Mouse (Mus musculus): ENCODE data around the gene Tstd1.

Tstd1 gene

DNA sequence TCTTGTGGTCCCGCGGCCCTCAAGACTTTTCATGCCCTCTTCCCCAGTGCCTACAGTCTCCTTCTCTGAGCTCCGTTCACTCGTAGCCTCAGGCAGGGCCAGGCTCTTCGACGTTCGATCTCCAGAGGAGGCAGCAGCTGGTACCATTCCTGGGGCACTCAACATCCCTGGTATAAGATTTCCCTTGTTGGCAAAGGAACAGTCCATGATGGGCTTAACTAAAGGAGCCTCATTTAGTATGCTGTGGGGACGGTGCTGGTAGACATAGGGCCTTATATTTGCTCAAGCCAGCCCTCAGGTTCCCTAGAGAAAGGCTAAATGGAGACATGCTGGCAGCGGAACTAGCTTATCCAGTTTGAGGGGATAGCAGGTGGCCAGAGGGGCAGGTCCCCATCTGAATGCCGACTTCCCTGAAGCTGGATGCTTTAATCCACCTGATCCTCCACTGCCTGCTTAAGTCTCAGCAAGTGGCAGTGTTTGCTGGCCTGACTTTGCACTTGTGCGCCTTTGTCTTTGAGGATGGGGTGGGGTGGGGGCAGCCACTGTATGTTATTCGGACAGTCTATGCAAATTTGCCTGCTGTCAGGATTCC, 715 bp downstream of the Tstd1 start:
- no peak for DNase-seq

- no peak for DNase-seq
These were observed 1.2 kb downstream of the Tstd1 start for GRCm38 (mm10) chr1:171419905-171420304.

DNA sequence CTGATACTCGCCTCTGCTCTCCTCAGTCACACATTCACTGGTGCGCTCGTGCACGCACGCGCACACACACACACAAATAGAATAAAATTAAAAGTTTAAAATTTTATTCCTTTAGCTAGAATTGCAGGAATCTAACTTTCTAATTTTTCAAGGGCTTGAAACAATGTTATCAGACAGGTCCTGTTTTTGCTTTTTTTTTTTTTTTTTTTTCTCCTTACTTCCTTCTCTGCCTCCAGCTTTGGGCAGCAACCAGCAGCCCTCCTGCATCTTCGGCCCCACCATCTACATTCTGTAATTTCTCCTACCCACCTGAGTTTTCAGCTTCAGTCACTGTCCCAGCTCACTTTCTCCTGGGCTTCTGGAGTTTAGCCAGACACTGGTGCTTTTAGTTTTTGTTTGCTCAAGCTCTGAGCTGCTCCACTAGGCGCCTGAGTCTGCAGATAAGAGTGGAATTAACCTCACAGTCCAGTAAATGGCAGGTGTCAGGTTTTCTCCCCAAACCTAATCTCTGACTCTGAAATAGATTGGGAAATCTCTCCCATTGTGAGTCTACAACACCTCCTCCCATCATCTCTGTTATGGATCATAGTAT, 3.9 kb downstream of the Tstd1 start:
- no peak for DNase-seq

DNA sequence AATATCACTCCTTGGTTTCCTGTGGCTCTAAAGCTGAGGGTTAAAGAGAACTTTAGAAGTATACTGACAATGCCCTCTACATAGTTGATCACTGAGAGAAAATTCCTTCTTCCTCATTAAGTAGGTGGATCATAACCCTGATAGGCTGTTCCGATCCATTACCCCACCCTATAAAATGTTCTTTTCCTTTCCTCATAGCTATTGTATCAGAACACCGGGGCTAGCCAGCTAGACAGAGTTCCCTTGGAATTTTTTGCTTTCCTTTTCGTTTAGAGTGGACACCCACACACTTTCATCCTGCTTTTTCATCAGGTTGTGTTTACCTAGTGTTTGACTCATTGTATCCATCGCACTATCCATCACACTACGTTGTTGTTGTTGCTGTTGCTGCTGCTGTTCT, 6.0 kb downstream of the Tstd1 start:
- no peak for DNase-seq

GRCm38 (mm10) chr1:171425126-171425525, 6.5 kb downstream of the Tstd1 start:
- no peak for DNase-seq

DNA sequence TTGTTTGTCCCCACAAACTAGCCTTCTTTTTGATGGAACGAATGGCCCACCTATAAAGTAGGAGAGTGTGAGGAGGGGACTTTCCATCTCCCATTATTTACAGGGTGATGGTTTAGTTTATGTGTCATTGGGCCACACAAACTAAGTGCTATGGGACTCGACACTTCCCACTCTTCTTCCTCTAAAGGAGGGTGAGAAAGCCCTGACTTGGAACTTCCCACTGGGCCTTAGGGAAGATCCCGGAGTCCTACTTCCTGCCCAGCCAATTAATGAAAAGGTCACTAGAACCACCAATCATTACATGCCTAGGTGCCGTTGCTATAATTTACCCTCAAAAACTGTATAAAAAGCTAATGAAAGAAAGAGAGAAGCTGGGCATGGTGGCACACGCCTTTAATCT, 13.5 kb downstream of the Tstd1 start:
- DNase-seq, result no peak

DNA sequence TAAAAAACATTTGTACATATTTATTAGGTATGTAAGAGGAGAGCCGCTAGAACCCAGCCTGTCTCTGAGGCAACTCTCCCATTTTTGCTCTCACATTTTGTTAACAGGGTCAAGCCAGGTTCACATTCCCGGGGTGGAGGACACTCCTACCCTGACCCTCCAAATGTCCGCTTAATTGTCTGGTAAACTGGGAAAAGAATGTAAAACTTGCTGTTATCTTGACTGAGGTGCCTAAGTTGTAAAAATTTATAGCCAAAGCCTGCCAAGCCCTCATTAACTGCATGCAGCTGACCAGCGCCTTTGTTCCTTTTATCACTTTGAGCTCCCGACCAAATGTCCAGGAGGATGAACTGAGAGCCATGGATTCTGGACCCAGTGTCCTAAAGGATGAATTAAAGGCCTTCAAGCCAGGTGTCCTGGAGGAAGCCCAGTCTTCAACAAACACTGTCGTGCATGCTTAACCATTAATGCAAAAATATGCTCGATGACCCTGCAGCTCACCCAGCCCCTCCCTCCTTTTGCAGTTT, 16.7 kb downstream of the Tstd1 start:
- no peak for DNase-seq

- no peak for DNase-seq
These were observed 17.3 kb downstream of the Tstd1 start for GRCm38 (mm10) chr1:171435974-171436373.

DNA sequence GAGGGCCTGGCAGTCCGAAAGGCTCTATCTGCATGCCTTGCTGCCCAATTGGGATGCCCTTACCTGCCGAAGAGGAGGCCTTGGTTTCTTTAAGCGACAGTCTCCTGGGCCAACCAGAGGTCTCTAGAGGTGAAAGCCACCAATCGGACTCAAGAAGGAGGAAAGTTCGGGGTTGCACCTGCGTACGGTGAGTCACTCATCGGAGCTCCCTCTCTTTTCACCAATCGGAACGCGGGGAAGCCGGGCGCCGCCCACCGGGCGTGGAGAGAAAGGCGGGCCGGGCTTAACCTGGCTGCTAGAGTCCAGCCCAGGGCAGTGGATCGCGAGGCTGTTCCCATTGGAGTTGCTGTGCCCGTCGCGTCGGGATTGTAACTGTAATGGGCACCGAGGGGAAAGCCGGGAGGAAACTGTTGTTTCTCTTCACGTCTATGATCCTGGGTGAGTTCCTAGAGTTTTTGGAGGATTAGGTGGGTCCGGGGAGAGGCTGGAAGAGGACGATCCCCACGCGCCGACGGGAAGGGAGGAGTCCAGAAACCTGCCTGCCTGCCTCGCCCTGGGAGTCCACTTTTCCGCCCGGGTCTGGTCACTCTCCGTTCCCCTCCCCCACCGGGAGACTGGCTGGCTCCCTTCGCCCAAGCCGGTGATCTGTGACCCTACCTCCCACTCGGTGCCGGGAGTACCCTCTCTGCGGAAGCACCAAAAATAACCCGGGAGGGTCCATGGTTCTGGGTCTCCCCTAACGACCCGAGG, 18.8 kb downstream of the Tstd1 start, which contains the start of gene F11r:
Gene F11r (plus strand): TSS at position 272 of the 750 bp plus-strand sequence.
- DNase-seq, result peak; percentile 98

- no peak for DNase-seq
These were observed 19.5 kb downstream of the Tstd1 start for GRCm38 (mm10) chr1:171438014-171438670.

DNA sequence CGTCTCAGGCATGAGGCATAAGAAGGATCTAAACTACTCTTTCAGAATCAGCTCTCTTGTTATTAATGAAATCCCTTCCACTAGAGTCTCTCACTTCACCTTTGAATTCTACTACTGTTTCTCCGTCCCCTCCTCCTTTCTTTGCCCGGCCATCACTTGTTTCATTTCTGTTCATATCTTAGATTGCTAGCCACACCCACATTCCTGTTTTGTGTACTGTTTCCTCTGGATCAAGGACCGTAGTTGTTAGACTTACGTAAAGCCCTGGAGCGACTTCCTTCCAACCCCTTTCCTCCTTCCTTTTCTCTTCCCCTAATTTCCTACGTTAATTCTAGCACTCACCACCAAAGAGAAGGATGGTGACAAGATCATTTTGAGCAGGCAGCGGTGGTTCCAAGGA, 20.4 kb downstream of the Tstd1 start:
- DNase-seq, result no peak

GRCm38 (mm10) chr1:171440025-171440725, 21.5 kb downstream of the Tstd1 start:
- DNase-seq, result peak; percentile 88

GRCm38 (mm10) chr1:171441466-171442412, 23.1 kb downstream of the Tstd1 start:
- DNase-seq, result no peak

DNA sequence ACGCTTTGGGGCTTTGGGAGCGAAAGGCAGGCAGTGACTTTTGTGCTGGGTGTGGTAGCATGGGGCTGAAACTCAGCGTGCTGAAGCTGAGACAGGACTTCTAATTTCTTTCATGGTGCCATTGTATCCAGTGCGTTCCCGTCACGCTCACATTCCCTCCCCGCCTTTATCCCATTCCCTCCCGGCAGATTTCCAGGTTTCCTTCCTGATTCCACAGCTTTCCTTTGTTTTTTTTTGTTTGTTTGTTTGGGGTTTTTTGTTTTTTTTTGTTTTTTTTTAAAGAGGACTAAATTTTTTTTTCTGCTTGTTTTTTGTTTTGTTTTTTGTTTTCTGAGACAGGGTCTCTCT, 23.7 kb downstream of the Tstd1 start:
- no peak for DNase-seq

GRCm38 (mm10) chr1:171445050-171445449, 26.4 kb downstream of the Tstd1 start:
- no peak for DNase-seq

DNA sequence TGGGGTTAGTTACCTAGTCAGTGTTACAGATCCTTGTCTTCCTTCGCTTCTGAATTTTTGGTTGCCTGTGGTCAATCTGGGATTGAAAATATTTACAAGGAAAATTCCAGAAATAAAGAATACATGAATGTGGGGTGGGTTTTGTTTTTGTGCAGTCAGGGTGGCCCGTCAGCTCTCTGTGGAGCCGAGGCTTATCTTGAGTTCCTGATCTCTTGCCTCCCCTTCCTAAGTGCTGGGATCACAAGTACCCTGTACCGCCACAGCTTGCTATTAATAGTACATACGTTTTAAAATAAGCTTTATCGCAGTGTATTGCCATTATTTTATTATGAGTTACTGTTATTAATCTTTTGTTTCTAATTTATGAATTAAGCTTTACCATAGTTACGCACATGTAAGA, 28.2 kb downstream of the Tstd1 start:
- no peak for DNase-seq

DNA sequence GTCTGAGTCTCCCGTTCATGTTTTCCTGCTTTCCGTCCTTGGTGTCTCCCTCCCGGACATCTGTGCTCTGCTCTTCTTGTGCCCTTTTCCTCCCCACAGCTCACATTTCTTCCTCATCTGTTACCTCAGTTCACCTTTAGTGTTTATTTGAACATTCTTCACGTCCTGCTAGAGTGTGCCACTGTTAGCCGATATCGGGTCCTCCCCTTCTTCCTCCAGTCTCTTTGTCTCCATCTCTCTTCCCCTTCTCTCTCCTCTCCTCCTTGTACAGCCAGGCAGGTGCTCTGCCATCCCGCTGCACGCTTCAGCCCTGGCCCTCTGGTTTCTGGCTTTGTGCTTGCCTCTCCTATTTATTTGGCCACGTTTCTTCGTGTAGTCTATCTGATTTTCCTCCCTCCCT, 29.0 kb downstream of the Tstd1 start:
- no peak for DNase-seq

DNA sequence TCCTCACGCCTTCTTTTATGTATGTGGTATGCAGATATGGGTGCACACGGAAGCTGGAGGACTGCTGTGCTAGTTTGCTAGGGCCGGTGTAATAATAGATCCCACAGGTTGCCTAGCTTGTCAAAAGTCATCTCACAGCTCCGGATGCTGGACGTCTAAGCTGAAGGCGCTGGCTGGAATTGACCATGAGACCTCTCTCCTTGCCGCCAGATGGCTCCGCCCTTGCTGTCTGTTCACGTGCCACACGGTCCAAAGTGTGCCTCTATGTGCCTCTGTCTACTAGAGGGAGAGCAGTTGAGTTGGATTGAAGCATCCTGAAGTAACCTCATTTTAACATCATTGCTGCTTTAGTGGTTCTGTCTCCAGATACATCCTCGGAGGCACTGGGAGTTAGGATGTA, 31.4 kb downstream of the Tstd1 start:
- peak; percentile 40 for DNase-seq

GRCm38 (mm10) chr1:171451001-171451400, 32.3 kb downstream of the Tstd1 start:
- no peak for DNase-seq

- DNase-seq, result no peak
These were observed 33.9 kb downstream of the Tstd1 start for GRCm38 (mm10) chr1:171452522-171452921.

DNA sequence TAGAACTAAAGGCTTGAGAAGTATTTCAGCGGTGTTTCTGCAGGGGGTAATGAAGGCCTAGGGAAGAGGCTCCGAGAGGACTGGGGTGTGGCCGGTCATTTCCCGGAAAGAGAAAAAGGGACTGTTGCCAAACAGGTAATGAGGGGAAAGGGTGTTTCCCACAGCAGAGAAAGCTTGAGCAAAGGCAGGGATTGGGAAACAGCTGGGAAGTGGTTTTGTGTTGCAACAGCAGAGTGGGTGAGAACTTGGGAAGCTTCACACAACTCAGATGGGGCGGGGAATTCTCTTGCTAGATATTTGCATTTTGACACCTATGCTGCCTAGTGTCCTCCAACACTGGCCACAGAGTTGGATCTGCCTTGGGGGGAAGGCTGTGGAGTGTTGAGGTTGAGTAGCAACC, 34.3 kb downstream of the Tstd1 start:
- no peak for DNase-seq

GRCm38 (mm10) chr1:171454926-171455325, 36.3 kb downstream of the Tstd1 start:
- no peak for DNase-seq
